Mouse (Mus musculus): ENCODE measurements around the gene Ankdd1a. TPM values are rescaled to one million over a fixed set of nuclear protein-coding genes. Genes with fewer than 3 reads are reported as not detected.

Gene Ankdd1a
- polyA plus RNA-seq, 1 experiment from 2014 or later, result 0.12 TPM

DNA sequence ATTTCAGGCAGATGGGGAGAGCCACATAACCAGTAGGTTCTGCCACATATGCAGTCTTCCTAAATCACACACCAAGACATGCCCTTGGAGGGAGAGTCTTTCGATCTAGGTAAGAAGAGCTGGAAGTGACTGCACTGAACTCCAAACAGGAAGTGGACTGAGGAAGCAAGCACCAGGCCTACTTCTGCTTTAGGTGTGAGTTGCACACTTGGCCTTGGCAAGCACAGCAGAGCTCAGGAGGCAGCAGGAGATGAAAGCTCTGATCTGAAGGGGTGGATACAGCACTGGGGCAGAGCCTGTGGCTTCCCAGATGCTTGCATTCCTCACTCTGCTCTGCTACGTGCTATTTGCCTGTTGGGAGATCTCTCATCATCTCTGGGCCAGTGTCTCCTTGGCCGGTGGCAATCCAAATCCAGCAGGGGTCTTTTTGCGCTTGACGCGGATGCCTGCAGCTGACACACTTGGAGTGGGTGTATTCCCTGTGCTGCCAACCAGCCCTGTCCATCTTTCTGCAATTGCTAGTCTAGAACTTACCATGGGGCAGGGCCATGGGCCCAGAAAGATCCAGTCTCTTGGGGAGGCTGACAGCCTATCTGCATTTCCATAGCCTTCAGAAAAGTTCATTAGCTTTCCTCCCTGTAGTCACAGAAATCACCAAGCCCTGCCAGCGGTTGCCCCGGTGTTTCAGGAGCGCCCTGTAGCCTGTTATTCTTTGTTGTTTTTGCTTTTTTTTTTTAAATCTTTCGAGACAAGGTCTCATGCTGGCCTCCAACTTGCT lies 25.8 kb upstream of the Ankdd1a start:
- H3K36me3 ChIP-seq (ENCODE audit: insufficient read depth), result no peaks in the 10 kb centered on the region
- DNase-seq (no peak), ATAC-seq (ENCODE audit: insufficient read depth) (no peak)
- H3K27me3 ChIP-seq (ENCODE audit: insufficient read depth, low read length), result no peaks in the 10 kb centered on the region
- no peak overlapping the region for H3K4me3 ChIP-seq (ENCODE audit: low read depth, low read length)
- H3K9me3 ChIP-seq (ENCODE audit: low read depth, low read length), result no peaks in the 10 kb centered on the region
- TF ChIP-seq CTCF (IDR thresholded peaks at IDR 0.05; ENCODE audit: low read depth), result no peak
- WGBS, result 68% methylated on average over 10 of the region's 10 CpGs
- 0 out of 2 replicates have a peak overlapping the region, but pooled peaks have one; percentile 28 for H3K27ac ChIP-seq (ENCODE audit: low read depth)
- no peak overlapping the region for H3K4me2 ChIP-seq
- H3K9ac ChIP-seq, result no peak overlapping the region
- H3K4me1 ChIP-seq (ENCODE audit: insufficient read depth), result peaks cover 24% of the 10 kb centered on the region

- H3K4me1 ChIP-seq (ENCODE audit: insufficient read depth), result 0 out of 2 replicates have a peak, but pooled peaks cover 9% of the 10 kb centered on the region
- WGBS, result 67% methylated on average over 7 of the region's 7 CpGs
- ATAC-seq (ENCODE audit: insufficient read depth), result no peak
Measured at GRCm38 (mm10) chr9:65542111-65542524, 22.1 kb upstream of the Ankdd1a start.

DNA sequence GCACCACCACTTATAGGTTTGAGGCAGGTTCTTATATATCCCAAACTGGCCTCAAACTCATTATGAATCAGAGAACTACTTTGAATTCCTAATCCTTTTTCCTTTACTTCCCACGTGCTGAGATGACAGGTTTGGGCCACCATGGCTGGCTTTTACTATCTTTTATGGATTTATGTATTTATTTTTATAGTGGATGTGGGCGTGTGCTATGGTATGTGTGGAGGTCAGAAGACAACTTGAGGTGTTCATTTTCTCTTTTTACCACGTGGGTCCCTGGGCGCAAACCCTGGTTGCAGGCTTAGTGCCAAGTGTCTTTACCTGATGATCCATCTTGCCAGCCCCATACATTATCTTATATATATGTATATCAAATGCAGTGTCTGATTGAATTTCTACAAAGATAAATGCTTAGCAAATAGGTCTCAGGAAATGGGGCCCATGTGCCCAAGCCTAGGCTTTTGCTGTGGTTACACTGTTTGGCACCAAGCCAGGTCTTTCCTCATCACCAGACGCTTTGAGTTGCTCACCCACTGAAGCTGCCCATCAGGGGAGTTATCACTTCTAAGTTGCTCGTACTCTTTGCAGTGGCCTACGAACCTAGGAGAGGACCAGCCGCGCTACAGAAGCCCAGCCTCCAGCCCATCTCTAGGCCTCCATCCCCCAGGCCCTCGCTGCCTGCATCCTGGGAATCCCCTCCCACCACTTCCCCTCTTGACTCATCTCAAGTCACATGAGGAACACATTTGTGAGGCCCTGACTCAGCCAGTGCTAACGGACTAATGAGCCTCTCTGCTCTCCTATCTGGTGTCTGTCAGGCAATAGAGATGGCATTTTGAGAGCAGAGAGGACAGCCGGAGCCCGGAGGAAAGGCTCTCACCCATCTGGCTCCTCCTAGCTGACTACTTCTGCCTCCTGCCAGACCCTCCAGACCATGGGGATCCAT lies 21.4 kb upstream of the Ankdd1a start:
- peak; percentile 60; the same call in 1 of the 2 replicates for ATAC-seq (ENCODE audit: insufficient read depth)
- WGBS, result 35% methylated on average over 13 of the region's 13 CpGs

More at GRCm38 (mm10) chr9:65542111-65542524, 22.1 kb upstream of the Ankdd1a start:
- no peak for DNase-seq
- TF ChIP-seq CTCF (IDR thresholded peaks at IDR 0.05; ENCODE audit: low read depth), result no peak
- H3K27ac ChIP-seq (ENCODE audit: low read depth), result peak overlapping the region; percentile 67
- no peaks in the 10 kb centered on the region for H3K27me3 ChIP-seq (ENCODE audit: insufficient read depth, low read length)
- no peaks in the 10 kb centered on the region for H3K36me3 ChIP-seq (ENCODE audit: insufficient read depth)
- no peak overlapping the region for H3K4me2 ChIP-seq
- no peak overlapping the region for H3K9ac ChIP-seq
- H3K9me3 ChIP-seq (ENCODE audit: low read depth, low read length), result no peaks in the 10 kb centered on the region
- no peak overlapping the region for H3K4me3 ChIP-seq (ENCODE audit: low read depth, low read length)

DNA sequence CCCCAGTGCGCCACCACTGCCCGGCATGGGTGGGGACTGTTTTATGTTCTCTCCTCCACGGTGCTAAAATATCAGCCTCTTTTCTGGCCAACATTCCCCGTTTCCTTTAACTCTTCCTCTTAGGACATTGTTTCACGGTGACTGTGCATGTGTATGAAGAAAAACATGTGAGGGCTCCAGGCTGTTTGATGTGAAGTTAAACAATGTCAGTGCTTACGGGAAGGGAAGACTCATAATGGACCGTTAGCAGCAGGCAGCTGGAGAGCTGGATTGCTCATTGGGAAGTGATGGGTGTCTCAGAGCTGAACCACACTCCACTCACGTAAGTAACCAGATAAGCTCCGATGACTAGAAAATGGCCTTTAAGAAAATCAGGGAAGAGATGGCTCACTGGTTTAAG lies 19.7 kb upstream of the Ankdd1a start:
- no peak overlapping the region for H3K27ac ChIP-seq (ENCODE audit: low read depth)
- DNase-seq (no peak), ATAC-seq (ENCODE audit: insufficient read depth) (no peak)
- H3K4me3 ChIP-seq (ENCODE audit: low read depth, low read length), result no peak overlapping the region
- no peak overlapping the region for H3K4me2 ChIP-seq
- no peaks in the 10 kb centered on the region for H3K27me3 ChIP-seq (ENCODE audit: insufficient read depth, low read length)
- 0 out of 2 replicates have a peak, but pooled peaks cover 3% of the 10 kb centered on the region for H3K4me1 ChIP-seq (ENCODE audit: insufficient read depth)
- no peak for TF ChIP-seq CTCF (IDR thresholded peaks at IDR 0.05; ENCODE audit: low read depth)
- no peaks in the 10 kb centered on the region for H3K36me3 ChIP-seq (ENCODE audit: insufficient read depth)
- no peak overlapping the region for H3K9ac ChIP-seq
- 62% methylated on average over 9 of the region's 9 CpGs for WGBS
- H3K9me3 ChIP-seq (ENCODE audit: low read depth, low read length), result no peaks in the 10 kb centered on the region

More for the DNA sequence above, 21.4 kb upstream of the Ankdd1a start:
- H3K36me3 ChIP-seq (ENCODE audit: insufficient read depth), result no peaks in the 10 kb centered on the region
- H3K4me2 ChIP-seq, result no peak overlapping the region
- H3K9me3 ChIP-seq (ENCODE audit: low read depth, low read length), result no peaks in the 10 kb centered on the region
- no peaks in the 10 kb centered on the region for H3K27me3 ChIP-seq (ENCODE audit: insufficient read depth, low read length)
- no peak for TF ChIP-seq CTCF (IDR thresholded peaks at IDR 0.05; ENCODE audit: low read depth)
- DNase-seq, result peak; percentile 72
- no peak overlapping the region for H3K4me3 ChIP-seq (ENCODE audit: low read depth, low read length)
- no peak overlapping the region for H3K9ac ChIP-seq
- H3K4me1 ChIP-seq (ENCODE audit: insufficient read depth), result 0 out of 2 replicates have a peak, but pooled peaks cover 9% of the 10 kb centered on the region
- peak overlapping the region; percentile 67 for H3K27ac ChIP-seq (ENCODE audit: low read depth)

DNA sequence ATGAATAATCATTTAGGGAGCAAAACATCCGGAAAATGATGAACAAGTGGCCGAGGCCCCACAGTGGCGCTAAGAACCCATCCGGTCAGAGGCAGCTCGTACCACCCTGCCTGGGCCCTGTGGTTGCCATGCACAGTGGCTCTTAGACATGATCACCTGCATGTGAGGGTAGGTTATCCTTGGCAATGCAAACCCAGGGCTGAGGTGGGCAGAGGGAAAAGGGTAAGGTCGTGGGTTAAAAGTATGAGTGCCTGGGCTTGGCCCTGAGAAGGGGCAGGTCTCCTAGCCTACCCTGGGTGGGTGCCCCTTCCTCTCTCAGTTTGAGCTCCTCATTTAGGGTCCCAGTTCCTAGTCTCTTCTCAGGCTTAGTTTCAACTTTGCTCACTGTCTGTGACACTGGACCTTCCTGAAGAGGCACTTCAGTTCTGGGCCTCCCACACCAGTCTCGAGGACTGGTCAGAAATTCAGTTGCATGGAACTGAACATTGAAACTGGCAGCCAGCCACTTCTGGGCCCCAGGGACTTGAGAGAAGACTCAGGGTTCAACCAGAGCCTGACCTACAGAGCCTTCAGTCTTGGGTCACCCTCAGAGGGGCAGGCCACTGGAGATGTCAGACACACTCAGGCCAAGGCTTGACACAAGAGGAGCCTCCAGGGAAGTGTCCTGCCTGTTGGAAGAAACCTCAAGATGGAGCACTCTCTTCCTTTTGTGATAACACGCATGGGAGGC lies 18.1 kb upstream of the Ankdd1a start:
- DNase-seq (no peak), ATAC-seq (ENCODE audit: insufficient read depth) (no peak)
- Histone ChIP-seq H3K27me3 (ENCODE audit: insufficient read depth, low read length) (no peaks in the 10 kb centered on the region), H3K9me3 (ENCODE audit: low read depth, low read length) (no peaks in the 10 kb centered on the region), H3K36me3 (ENCODE audit: insufficient read depth) (no peaks in the 10 kb centered on the region), H3K4me2 (no peak overlapping the region), H3K27ac (ENCODE audit: low read depth) (no peak overlapping the region), H3K4me1 (ENCODE audit: insufficient read depth) (0 out of 2 replicates have a peak, but pooled peaks cover 3% of the 10 kb centered on the region), H3K9ac (no peak overlapping the region), H3K4me3 (ENCODE audit: low read depth, low read length) (no peak overlapping the region)
- 84% methylated on average over 8 of the region's 8 CpGs for WGBS
- no peak for TF ChIP-seq CTCF (IDR thresholded peaks at IDR 0.05; ENCODE audit: low read depth)

DNA sequence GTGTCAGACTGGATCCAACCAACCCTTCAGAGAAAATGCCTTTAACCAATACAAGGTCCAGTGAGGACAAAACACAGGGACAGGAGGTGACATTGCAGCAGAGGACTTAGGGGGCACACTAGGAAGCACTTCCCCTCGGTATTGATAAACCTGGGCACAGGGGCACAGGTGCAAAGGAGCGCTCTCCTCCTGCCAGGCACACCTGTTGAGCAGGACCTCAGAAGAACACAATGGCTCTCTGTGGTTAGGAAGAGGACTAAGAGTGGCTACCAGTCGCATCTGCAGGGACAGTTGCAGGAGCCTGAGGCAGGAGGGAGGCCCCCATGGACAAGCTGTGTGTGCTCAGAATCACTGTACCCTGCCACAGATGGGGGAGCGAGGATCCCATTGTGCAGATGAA lies 16.5 kb upstream of the Ankdd1a start:
- no peak for TF ChIP-seq CTCF (IDR thresholded peaks at IDR 0.05; ENCODE audit: low read depth)
- no peak overlapping the region for H3K9ac ChIP-seq
- no peaks in the 10 kb centered on the region for H3K36me3 ChIP-seq (ENCODE audit: insufficient read depth)
- H3K4me3 ChIP-seq (ENCODE audit: low read depth, low read length), result no peak overlapping the region
- H3K27me3 ChIP-seq (ENCODE audit: insufficient read depth, low read length), result no peaks in the 10 kb centered on the region
- ATAC-seq (ENCODE audit: insufficient read depth) (no peak), DNase-seq (no peak)
- no peak overlapping the region for H3K27ac ChIP-seq (ENCODE audit: low read depth)
- H3K4me1 ChIP-seq (ENCODE audit: insufficient read depth), result 0 out of 2 replicates have a peak, but pooled peaks cover 1% of the 10 kb centered on the region
- WGBS, result 77% methylated on average over 4 of the region's 4 CpGs
- no peaks in the 10 kb centered on the region for H3K9me3 ChIP-seq (ENCODE audit: low read depth, low read length)
- H3K4me2 ChIP-seq, result no peak overlapping the region

All from lung, embryonic 14.5 days (tissue).